Mouse (Mus musculus): Measurements from ENCODE around the gene Olfr373.
"Not testable (repeated sequence)": the region's sequence is repeated elsewhere in the genome, so short reads cannot be mapped to it uniquely, and the experiment has no call there.

GRCm38 (mm10) chr8:72087611-72088010, 4.6 kb downstream of the Olfr373 start:
- TF ChIP-seq CTCF (IDR thresholded peaks at IDR 0.05; ENCODE audit: control insufficient read depth, insufficient read depth, insufficient replicate concordance, low read depth, low read length); POLR2A (IDR thresholded peaks at IDR 0.05; ENCODE audit: control insufficient read depth, low read depth, low read length): not testable (repeated sequence)
